Mouse (Mus musculus) spleen, adult 18-20 months (tissue): ENCODE measurements at regions not wholly inside any gene's neighbourhood (a gene's known extent, or its start where the extent isn't known, plus 50 kb on each side); places are given as distances from the start of the nearest gene placed in this dataset.

ENCODE experiments used
- DNase-seq, 2 experiments: peaks; one replicate each; pipeline ENCODE4 v3.0.0; 2022; ENCODE audit warnings: mixed read lengths in 2 of 2

GRCm38 (mm10) chr15:24968636-24969317 lies 444.8 kb downstream of the Basp1 start:
- DNase-seq, result no peak

- no peak for DNase-seq
These were observed 483.8 kb downstream of the Basp1 start for GRCm38 (mm10) chr15:24929742-24930141.

- no peak for DNase-seq
These were observed 501.7 kb downstream of the Basp1 start for GRCm38 (mm10) chr15:24911866-24912265.

DNA sequence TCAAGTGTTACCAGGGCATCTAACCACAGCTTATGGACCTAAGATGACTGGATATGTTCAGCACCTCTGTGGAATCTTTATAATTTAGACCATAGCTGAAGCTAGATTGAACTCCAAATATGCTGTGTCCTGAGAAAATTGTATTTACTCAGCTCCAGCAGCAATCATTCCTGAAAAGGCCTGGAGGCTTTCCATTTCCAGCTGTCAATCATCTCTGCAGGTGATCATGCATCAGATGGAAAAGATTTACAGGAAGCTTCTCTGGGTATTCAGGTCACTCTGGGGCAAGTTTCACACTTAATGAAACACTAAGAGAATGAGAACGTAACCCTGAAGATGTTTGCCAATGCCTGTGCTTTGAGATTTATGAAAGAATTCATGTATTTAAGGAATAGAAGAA lies 502.1 kb downstream of the Basp1 start:
- no peak for DNase-seq

- no peak for DNase-seq
These were observed 506.6 kb downstream of the Basp1 start for GRCm38 (mm10) chr15:24906957-24907356.

DNA sequence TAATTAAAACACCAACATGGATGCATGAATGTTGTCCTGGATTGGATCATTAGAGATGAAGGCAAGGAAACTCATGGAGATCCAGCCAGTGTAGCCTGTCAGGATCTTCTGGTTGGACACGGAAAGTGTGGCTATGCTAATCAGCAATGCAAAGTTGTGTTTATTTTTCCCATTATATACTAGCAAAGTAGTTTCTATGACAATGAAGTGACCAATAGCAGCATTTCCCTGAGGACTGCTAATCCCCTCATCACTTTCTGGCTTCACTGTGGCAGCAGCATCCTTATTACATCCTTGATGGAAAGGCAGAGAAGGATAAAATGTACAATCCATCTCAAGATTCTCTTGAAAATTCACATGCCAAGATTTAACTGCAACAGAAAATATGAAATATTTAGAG lies 534.7 kb downstream of the Basp1 start:
- DNase-seq, result no peak

- no peak for DNase-seq
These were observed 535.6 kb downstream of the Basp1 start for GRCm38 (mm10) chr15:24877711-24878598.

DNA sequence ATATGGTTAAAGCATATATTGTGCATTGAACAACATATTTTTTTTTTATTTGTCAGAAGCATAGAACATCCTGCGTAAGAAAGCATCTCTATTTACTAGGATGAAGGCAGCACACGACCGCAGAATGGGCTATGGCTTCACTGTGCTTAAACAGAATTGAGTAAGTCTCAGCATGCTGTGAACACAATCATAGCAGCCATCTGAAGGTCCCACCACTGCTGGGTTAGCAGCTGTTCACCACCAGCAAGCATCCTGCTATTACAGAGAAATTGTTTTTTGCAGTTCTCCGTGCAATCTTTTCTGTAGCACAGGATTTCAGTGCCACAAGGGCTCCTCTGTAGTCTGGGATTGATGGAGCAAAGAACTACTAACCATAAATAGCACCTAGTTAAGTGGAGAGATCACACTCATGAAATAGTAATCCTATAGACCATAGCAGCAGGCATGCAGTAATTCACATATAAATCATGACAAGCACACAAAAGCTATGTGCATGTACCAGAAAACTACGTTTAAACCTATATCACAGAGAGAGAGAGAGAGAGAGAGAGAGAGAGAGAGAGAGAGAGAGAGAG lies 537.3 kb downstream of the Basp1 start:
- no peak for DNase-seq

GRCm38 (mm10) chr15:24840271-24840670 lies 573.3 kb downstream of the Basp1 start:
- no peak for DNase-seq

DNA sequence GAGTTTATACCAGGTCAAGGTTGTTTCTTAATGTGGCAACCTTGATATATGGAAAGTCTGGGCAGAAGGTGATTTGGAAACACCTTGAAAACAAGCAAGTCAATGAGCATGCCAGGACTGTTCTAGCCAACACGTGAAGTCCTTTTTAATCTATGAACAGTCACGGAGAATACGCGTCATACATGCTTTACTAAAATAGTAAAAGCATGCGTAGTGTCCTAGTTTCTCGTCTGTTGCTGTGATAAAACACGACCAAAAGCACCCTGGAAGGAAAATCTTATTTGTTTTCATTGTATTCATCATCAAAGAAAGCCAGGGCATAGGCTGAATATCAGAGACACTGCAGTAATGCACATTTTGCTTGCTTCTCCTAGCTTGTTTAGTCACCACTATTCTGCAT lies 575.2 kb downstream of the Basp1 start:
- DNase-seq, result no peak

DNA sequence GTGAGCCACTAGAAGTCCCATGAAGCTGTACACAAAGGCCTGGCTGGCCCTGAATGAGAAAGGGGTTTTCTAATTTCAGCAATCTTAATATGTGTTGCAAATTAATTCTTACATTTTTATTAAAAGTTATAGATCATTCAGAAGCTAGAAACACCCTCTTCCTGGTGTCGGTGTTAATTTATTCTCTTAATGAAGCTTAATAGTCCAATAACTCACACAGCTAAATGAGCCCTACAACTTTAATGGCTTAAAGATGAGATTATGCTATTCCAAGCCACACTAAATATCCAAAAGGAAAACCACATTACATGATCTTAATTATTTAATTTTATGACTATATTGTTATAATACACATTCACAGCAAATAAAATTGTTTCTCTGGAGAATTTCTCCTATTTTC lies 585.7 kb downstream of the Basp1 start:
- DNase-seq, result no peak

GRCm38 (mm10) chr15:24827259-24827658 lies 586.3 kb downstream of the Basp1 start:
- DNase-seq, result no peak

GRCm38 (mm10) chr15:24796836-24797235 lies 616.7 kb downstream of the Basp1 start:
- no peak for DNase-seq

DNA sequence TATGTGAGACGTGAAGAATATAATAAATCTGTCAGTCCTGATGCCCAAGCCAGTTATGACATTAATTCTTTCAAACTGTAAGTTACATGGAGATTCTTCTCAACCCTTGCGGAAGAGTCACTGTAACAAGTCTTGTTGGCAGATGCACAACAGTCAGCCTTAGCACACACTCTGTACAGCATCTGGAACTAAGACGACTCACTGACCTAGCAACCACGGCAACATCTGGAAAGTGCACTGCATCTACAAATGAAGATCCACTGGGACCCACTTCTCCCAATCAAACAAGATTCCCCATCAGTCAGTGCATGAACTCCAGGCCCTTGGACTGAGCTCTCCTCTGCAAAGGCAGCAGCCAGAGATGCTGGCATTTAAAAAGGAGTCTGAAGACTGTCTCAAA lies 620.2 kb downstream of the Basp1 start:
- no peak for DNase-seq

DNA sequence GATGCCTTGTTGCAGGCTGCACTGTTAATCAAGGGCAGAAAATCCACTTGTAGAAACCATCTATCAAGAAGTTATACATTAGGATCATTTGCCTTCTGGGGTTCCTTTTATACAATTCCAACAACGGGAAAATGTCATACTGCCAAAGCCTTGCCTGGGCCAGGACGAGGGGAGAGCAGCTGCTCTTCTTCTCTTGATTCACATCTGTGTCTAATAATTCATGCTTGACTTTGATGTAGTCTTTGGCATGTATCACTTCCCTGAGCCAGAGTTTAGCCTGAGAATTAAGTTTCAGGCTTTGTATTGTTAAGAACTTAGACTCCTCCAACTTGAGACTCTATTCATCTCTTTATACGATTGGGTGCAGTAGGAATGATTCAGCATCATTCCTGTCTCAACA lies 627.2 kb downstream of the Basp1 start:
- no peak for DNase-seq

GRCm38 (mm10) chr15:24778234-24778633 lies 635.3 kb downstream of the Basp1 start:
- no peak for DNase-seq

GRCm38 (mm10) chr15:24751480-24752157 lies 661.9 kb downstream of the Basp1 start:
- DNase-seq, result no peak

GRCm38 (mm10) chr15:24743240-24743639 lies 670.3 kb downstream of the Basp1 start:
- DNase-seq, result no peak

- DNase-seq, result no peak
These were observed 688.4 kb downstream of the Basp1 start for GRCm38 (mm10) chr15:24725170-24725569.

- no peak for DNase-seq
These were observed 688.9 kb downstream of the Basp1 start for GRCm38 (mm10) chr15:24724664-24725063.

DNA sequence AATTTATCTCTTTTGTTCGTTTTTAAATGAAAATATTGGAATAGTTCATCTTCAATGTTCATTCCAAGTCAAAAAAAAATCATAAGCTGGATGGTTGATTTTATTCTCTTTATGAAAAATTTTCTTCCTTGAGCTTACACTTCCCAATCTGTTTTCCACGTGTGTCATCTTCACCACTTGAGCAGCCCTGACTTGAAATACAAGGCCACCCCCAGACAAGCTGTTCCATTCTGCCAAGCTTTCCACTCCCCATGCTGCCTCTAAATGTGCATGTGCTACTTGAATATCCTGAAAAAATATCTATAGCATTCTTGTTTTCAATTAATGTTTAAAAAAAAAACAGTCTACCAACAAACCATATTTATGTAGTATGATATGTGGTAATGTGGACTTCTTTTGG lies 693.2 kb downstream of the Basp1 start:
- no peak for DNase-seq

GRCm38 (mm10) chr15:24682167-24682566 lies 731.4 kb downstream of the Basp1 start:
- no peak for DNase-seq

- no peak for DNase-seq
These were observed 764.6 kb downstream of the Basp1 start for GRCm38 (mm10) chr15:24648938-24649337.
